11 mouse cellular contexts compared by ENCODE assay signal in genomic region chr12:116515824-116516223, GRCm38 (mm10). TPM values are rescaled to one million over a fixed set of nuclear protein-coding genes. Genes with fewer than 3 reads are reported as not detected.
A peak's percentile ranks its signal among the peaks of the same experiment; 100 is the strongest.
DNase-seq lines count a peak whose midpoint lies in the region; TF ChIP-seq lines count a peak whose summit lies in the region.
"Had no signal": no experiment of that assay in that cellular context is flagged by ENCODE, and none has a peak within 500 bp of the region (broad histone marks: within the 10 kb centered on the region; RNA-seq: fewer than 3 reads in every experiment).

No protein-coding gene starts in this region.

- H3K9me3 ChIP-seq in limb, embryonic 10.5 days (replicated peaks) = no peaks in the 10 kb centered on the region
- H3K9me3 ChIP-seq: kidney, embryonic 15.5 days; stomach, embryonic 15.5 days had no signal

- H3K36me3 ChIP-seq in heart, adult 2 months (ENCODE audit: control insufficient read depth, insufficient read depth, low read length) = no peaks in the 10 kb centered on the region
- no peaks in the 10 kb centered on the region for H3K36me3 ChIP-seq in limb, embryonic 10.5 days
- H3K36me3 ChIP-seq: kidney, embryonic 15.5 days; stomach, embryonic 15.5 days had no signal

- TF ChIP-seq CTCF in heart, adult 2 months (IDR thresholded peaks at IDR 0.05) = no peak
- TF ChIP-seq CTCF in brain, embryonic 14.5 days (IDR thresholded peaks at IDR 0.05; ENCODE audit: borderline replicate concordance, extremely low read depth, insufficient read depth, insufficient read length) = no peak

- no peak for TF ChIP-seq POLR2A in heart, adult 2 months (IDR thresholded peaks at IDR 0.05; ENCODE audit: insufficient read depth, low read depth, low read length)
- TF ChIP-seq POLR2A in brain, embryonic 14.5 days (IDR thresholded peaks at IDR 0.05; ENCODE audit: borderline replicate concordance, extremely low read depth, insufficient read depth, insufficient read length, poor library complexity, severe bottlenecking) = no peak

- no peak overlapping the region for H3K27ac ChIP-seq in heart, adult 2 months
- no peak overlapping the region for H3K27ac ChIP-seq in limb, embryonic 10.5 days
- H3K27ac ChIP-seq: kidney, embryonic 15.5 days; stomach, embryonic 15.5 days had no signal

- no peaks in the 10 kb centered on the region for H3K79me2 ChIP-seq in heart, adult 2 months (replicated peaks; ENCODE audit: control insufficient read depth, insufficient read depth, low read length)

- H3K9ac ChIP-seq in heart, adult 2 months (ENCODE audit: low read depth, low read length) = no peak overlapping the region
- H3K9ac ChIP-seq: kidney, embryonic 15.5 days; stomach, embryonic 15.5 days had no signal

- TF ChIP-seq EP300 in heart, adult 2 months (IDR thresholded peaks at IDR 0.05; ENCODE audit: insufficient read depth, low read depth, low read length) = no peak

- H3K4me1 ChIP-seq in heart, adult 2 months (ENCODE audit: control insufficient read depth, insufficient read depth, low read length) = no peaks in the 10 kb centered on the region
- no peaks in the 10 kb centered on the region for H3K4me1 ChIP-seq in limb, embryonic 10.5 days
- H3K4me1 ChIP-seq: kidney, embryonic 15.5 days; stomach, embryonic 15.5 days had no signal

- DNase-seq in heart, adult 11 months = peak; percentile 86
- no peak for DNase-seq in heart, adult 2 months
- peak; percentile 24 to 37 for DNase-seq in layer of hippocampus, postnatal 36 days
- no peak for DNase-seq in layer of hippocampus, adult 9-10 months (ENCODE audit: low spot score)
- DNase-seq in brain, embryonic 14.5 days (ENCODE audit: low read depth) = peak; percentile 41
- DNase-seq in cerebellum, postnatal 36 days = peak; percentile 43 to 47
- DNase-seq in limb, embryonic 10.5 days (ENCODE audit: low spot score) = no peak
- no peak for DNase-seq in testis, postnatal 10 days (ENCODE audit: low spot score)
- DNase-seq: lung, adult 18-20 months had no signal

- intact Hi-C loops in heart, adult 2 months (cut with DNase I) = no loop called here

- H3K4me3 ChIP-seq in heart, adult 2 months = no peak overlapping the region
- no peak overlapping the region for H3K4me3 ChIP-seq in limb, embryonic 10.5 days
- H3K4me3 ChIP-seq: kidney, embryonic 15.5 days; stomach, embryonic 15.5 days had no signal

- no peaks in the 10 kb centered on the region for H3K27me3 ChIP-seq in heart, adult 2 months (ENCODE audit: control insufficient read depth, insufficient read depth, low read length)
- H3K27me3 ChIP-seq in limb, embryonic 10.5 days (ENCODE audit: low read depth, poor library complexity, severe bottlenecking) = no peaks in the 10 kb centered on the region
- H3K27me3 ChIP-seq: kidney, embryonic 15.5 days; stomach, embryonic 15.5 days had no signal

RNA-seq across cellular contexts. Expression of gene Ptprn2, which starts 30.3 kb away (rescaled TPM):
- total RNA-seq in heart, adult 2 months (2021) = under 1 TPM in 1 of 2 experiments, not detected in 1; 0.23 TPM
- 0.21 and 0.32 TPM in 2 replicates for polyA plus RNA-seq in heart, adult 2 months (2012; rRNA removed)
- total RNA-seq in layer of hippocampus, postnatal 36 days (2021) = 100 to 1,000 TPM; 281 to 298 TPM
- 50.3 and 63.0 TPM in 2 replicates for polyA plus RNA-seq in brain, embryonic 14.5 days (2012; rRNA removed)
- polyA plus RNA-seq in limb, embryonic 10.5 days (2016; fragmentation: Nextera tagmentation; extraction: Ambion mirVana) = 0.09 and 0.16 TPM in 2 replicates

Comparison
In these comparisons a context has a peak if more than half of its experiments do, and no peak if none do; other contexts are left out.
1. DNase-seq: peak in heart, adult 11 months (single experiment), layer of hippocampus, postnatal 36 days (2 of 2), brain, embryonic 14.5 days (single experiment) and cerebellum, postnatal 36 days (2 of 2); none in heart, adult 2 months (0 of 2), layer of hippocampus, adult 9-10 months (single experiment), limb, embryonic 10.5 days (single experiment) and testis, postnatal 10 days (single experiment).
2. RNA of gene Ptprn2, which starts 30.3 kb away (polyA plus RNA-seq): 50.3 to 63.0 TPM in brain, embryonic 14.5 days; 0.21 to 0.32 TPM in heart, adult 2 months and 0.09 to 0.16 TPM in limb, embryonic 10.5 days; every median in the first group is over 10 times any median in the second.